Mouse (Mus musculus) CH12.LX (cell line): ENCODE measurements around the gene Exph5.

Experiments
- JUN ChIP-seq: IDR thresholded peaks from 2 replicates; pipeline ENCODE4 v1.6.1; 2011; ENCODE audit warnings: low read depth, mild to moderate bottlenecking, low read length, improper control_type of control experiment, moderate library complexity; ENCODE audit not compliant: insufficient read depth
- MAFK ChIP-seq: IDR thresholded peaks from 2 replicates; pipeline ENCODE4 v1.6.1; 2011; ENCODE audit warnings: low read length, improper control_type of control experiment; ENCODE audit not compliant: insufficient replicate concordance
- MEF2A ChIP-seq: IDR thresholded peaks from 2 replicates; pipeline ENCODE4 v1.6.1; 2014; ENCODE audit warnings: low read depth, mild to moderate bottlenecking, inconsistent platforms, low read length, improper control_type of control experiment, borderline replicate concordance
- POLR2A ChIP-seq: IDR thresholded peaks from 2 replicates; pipeline ENCODE4 v1.6.1; 2011; ENCODE audit warnings: low read depth, mild to moderate bottlenecking, improper control_type of control experiment, low read length
- SIN3A ChIP-seq: IDR thresholded peaks from 2 replicates; pipeline ENCODE4 v1.6.1; 2012; ENCODE audit warnings: low read length, improper control_type of control experiment, inconsistent platforms
- ZC3H11A ChIP-seq: IDR thresholded peaks from 2 replicates; pipeline ENCODE4 v1.6.1; 2012; ENCODE audit warnings: low read depth, mild to moderate bottlenecking, inconsistent platforms, low read length, improper control_type of control experiment

- TF ChIP-seq MAFK (no peak), POLR2A (no peak), ZC3H11A (no peak), MEF2A (no peak), SIN3A (no peak), JUN (no peak)
These were observed 39.5 kb downstream of the Exph5 start for GRCm38 (mm10) chr9:53340969-53341368.
